Comparison of ENCODE assay signal across 14 mouse cellular contexts in the genomic region with DNA sequence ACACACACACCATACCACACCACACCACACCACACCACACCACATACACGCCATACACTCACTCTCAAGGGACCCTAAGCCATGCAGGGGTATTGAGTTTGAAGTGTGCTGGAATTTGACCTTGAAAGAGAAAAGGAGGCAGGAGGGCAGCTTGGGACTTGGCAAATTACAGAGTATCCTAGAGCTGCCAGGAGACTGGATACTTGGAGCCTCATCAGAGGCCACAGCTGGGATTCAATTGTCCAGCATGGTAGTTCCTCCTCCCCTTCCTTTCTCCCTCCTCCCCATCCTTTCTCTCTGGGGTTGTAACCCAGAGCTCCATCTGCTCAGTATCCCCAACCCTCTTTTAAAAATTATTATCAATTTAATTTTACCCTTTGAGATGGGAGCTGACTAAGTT. TPM values are rescaled to one million over a fixed set of nuclear protein-coding genes. Genes with fewer than 3 reads are reported as not detected.
DNase-seq lines count a peak whose midpoint lies in the region; ATAC-seq and TF ChIP-seq lines count a peak whose summit lies in the region.
"Had no signal": no experiment of that assay in that cellular context is flagged by ENCODE, and none has a peak within 500 bp of the region (broad histone marks: within the 10 kb centered on the region; RNA-seq: fewer than 3 reads in every experiment).

No protein-coding gene starts in this region.

- no peaks in the 10 kb centered on the region for H3K9me3 ChIP-seq in heart, embryonic 11.5 days (replicated peaks; ENCODE audit: control insufficient read depth, low read length)
- H3K9me3 ChIP-seq in lung, embryonic 15.5 days: no peaks in the 10 kb centered on the region
- H3K9me3 ChIP-seq in forebrain, embryonic 13.5 days (replicated peaks): no peaks in the 10 kb centered on the region
- H3K9me3 ChIP-seq: midbrain, embryonic 12.5 days had no signal

- no peaks in the 10 kb centered on the region for H3K36me3 ChIP-seq in heart, embryonic 11.5 days (ENCODE audit: control insufficient read depth, insufficient read depth, low read length)
- H3K36me3 ChIP-seq in lung, embryonic 15.5 days: no peaks in the 10 kb centered on the region
- no peaks in the 10 kb centered on the region for H3K36me3 ChIP-seq in forebrain, embryonic 13.5 days (ENCODE audit: poor library complexity, severe bottlenecking)
- H3K36me3 ChIP-seq: midbrain, embryonic 12.5 days had no signal

- peaks cover 29% of the 10 kb centered on the region for H3K4me1 ChIP-seq in heart, embryonic 11.5 days (ENCODE audit: control insufficient read depth, insufficient read depth, low read length)
- peaks cover 54% of the 10 kb centered on the region for H3K4me1 ChIP-seq in lung, embryonic 15.5 days
- H3K4me1 ChIP-seq in embryonic fibroblast, embryonic 13.5 days (ENCODE audit: control insufficient read depth, insufficient read depth, low read length): no peaks in the 10 kb centered on the region; the same call in none of the 2 replicates
- peaks cover 27% of the 10 kb centered on the region for H3K4me1 ChIP-seq in forebrain, embryonic 13.5 days

- no peaks in the 10 kb centered on the region for H3K27me3 ChIP-seq in heart, embryonic 11.5 days (ENCODE audit: control insufficient read depth, insufficient read depth, low read length)
- H3K27me3 ChIP-seq in lung, embryonic 15.5 days: no peaks in the 10 kb centered on the region
- H3K27me3 ChIP-seq in forebrain, embryonic 13.5 days: no peaks in the 10 kb centered on the region
- H3K27me3 ChIP-seq: midbrain, embryonic 12.5 days had no signal

- DNase-seq in heart, adult 11 months: peak; percentile 94
- no peak for DNase-seq in lung, adult 18-20 months
- DNase-seq in skeletal muscle tissue, adult 2 months (ENCODE audit: low read depth, low spot score): peak; percentile 59
- DNase-seq in thymus, postnatal 0 days (ENCODE audit: low spot score): no peak
- DNase-seq: cerebellum, adult 18-20 months; gastrocnemius, postnatal 36 days; thymus, postnatal 14 days had no signal

- no peak for TF ChIP-seq CTCF in embryonic fibroblast, embryonic 13.5 days (IDR thresholded peaks at IDR 0.05; ENCODE audit: borderline replicate concordance, insufficient read depth, low read length)

- ATAC-seq in heart, embryonic 11.5 days (replicated peaks; ENCODE audit: insufficient number of reproducible peaks, low FRiP score, low TSS enrichment): no peak
- ATAC-seq in lung, embryonic 15.5 days (ENCODE audit: borderline replicate concordance, extremely low read depth, low FRiP score, low TSS enrichment): peak; percentile 2; the same call in 1 of the 2 replicates
- ATAC-seq in forebrain, embryonic 13.5 days: no peak
- ATAC-seq: activated CD4-positive, CD25-positive, alpha-beta regulatory T cell, adult 4 months; inflammation-experienced regulatory T-cells, adult 6 months had no signal

- no peak overlapping the region for H3K27ac ChIP-seq in heart, embryonic 11.5 days (ENCODE audit: low read depth, low read length)
- H3K27ac ChIP-seq in lung, embryonic 15.5 days: peak overlapping the region; percentile 96
- peak overlapping the region; percentile 27; the same call in 1 of the 2 replicates for H3K27ac ChIP-seq in embryonic fibroblast, embryonic 13.5 days (ENCODE audit: insufficient read depth, low read length)
- H3K27ac ChIP-seq in forebrain, embryonic 13.5 days: no peak overlapping the region
- H3K27ac ChIP-seq: midbrain, embryonic 12.5 days had no signal

- TF ChIP-seq POLR2A in embryonic fibroblast, embryonic 13.5 days (IDR thresholded peaks at IDR 0.05; ENCODE audit: low read depth, low read length): no peak; the same call in 1 of the 2 replicates

- H3K4me3 ChIP-seq in heart, embryonic 11.5 days (ENCODE audit: low read depth, low read length): no peak overlapping the region
- no peak overlapping the region for H3K4me3 ChIP-seq in lung, embryonic 15.5 days
- H3K4me3 ChIP-seq in embryonic fibroblast, embryonic 13.5 days (ENCODE audit: insufficient read depth, low read length): no peak overlapping the region
- no peak overlapping the region for H3K4me3 ChIP-seq in forebrain, embryonic 13.5 days
- H3K4me3 ChIP-seq: midbrain, embryonic 12.5 days had no signal

- no peak overlapping the region for H3K4me2 ChIP-seq in heart, embryonic 11.5 days
- H3K4me2 ChIP-seq in lung, embryonic 15.5 days: no peak overlapping the region
- no peak overlapping the region for H3K4me2 ChIP-seq in forebrain, embryonic 13.5 days
- H3K4me2 ChIP-seq: midbrain, embryonic 12.5 days had no signal

- H3K9ac ChIP-seq in heart, embryonic 11.5 days (ENCODE audit: low read depth, low read length): no peak overlapping the region; the same call in 1 of the 2 replicates
- no peak overlapping the region for H3K9ac ChIP-seq in lung, embryonic 15.5 days
- H3K9ac ChIP-seq in forebrain, embryonic 13.5 days: no peak overlapping the region
- H3K9ac ChIP-seq: midbrain, embryonic 12.5 days had no signal

- 71% methylated on average over 1 of the region's 1 CpGs for WGBS in heart, embryonic 11.5 days (ENCODE audit: insufficient replicate concordance)
- WGBS in lung, embryonic 15.5 days: 74% methylated on average over 1 of the region's 1 CpGs
- 94% methylated on average over 1 of the region's 1 CpGs for WGBS in forebrain, embryonic 13.5 days

RNA-seq across cellular contexts. Expression of a gene that starts 50.7 kb away (rescaled TPM):
- 2.2 TPM in 2 replicates for polyA plus RNA-seq in heart, embryonic 11.5 days (2014; fragmentation: Nextera tagmentation; extraction: Ambion mirVana)
- polyA plus RNA-seq in lung, embryonic 15.5 days (2015; fragmentation: Nextera tagmentation; extraction: Ambion mirVana): 2.7 and 3.0 TPM in 2 replicates
- polyA plus RNA-seq in embryonic fibroblast, embryonic 13.5 days (2011; ENCODE audit: insufficient read length, low read depth, missing spikeins): 4.9 and 6.0 TPM in 2 replicates
- 1.4 and 1.5 TPM in 2 replicates for polyA plus RNA-seq in forebrain, embryonic 13.5 days (2015; fragmentation: Nextera tagmentation; extraction: Ambion mirVana)
- 3.0 and 3.1 TPM in 2 replicates for polyA plus RNA-seq in thymus, postnatal 0 days (2015; fragmentation: Nextera tagmentation; extraction: Ambion mirVana)

Comparison
In these comparisons a context has a peak if more than half of its experiments do, and no peak if none do; other contexts are left out.
1. DNase-seq: peak in heart, adult 11 months (single experiment) and skeletal muscle tissue, adult 2 months (single experiment); none in lung, adult 18-20 months (0 of 2) and thymus, postnatal 0 days (single experiment).
2. H3K27ac ChIP-seq: peak in lung, embryonic 15.5 days (single experiment) and embryonic fibroblast, embryonic 13.5 days (single experiment); none in heart, embryonic 11.5 days (single experiment) and forebrain, embryonic 13.5 days (single experiment).